Mouse (Mus musculus) neural tube, embryonic 13.5 days (tissue): ENCODE measurements around the gene Adgrl3. TPM values are rescaled to one million over a fixed set of nuclear protein-coding genes. Genes with fewer than 3 reads are reported as not detected.

Experiments
- ATAC-seq: fragments of 200-750 bp; cut with Nextera tagmentation; 2 replicates; pipeline ENCODE4 v1.8.0; 2017; ENCODE audit warnings: low read depth, mild to moderate bottlenecking, moderate TSS enrichment, moderate library complexity
- H3K27ac ChIP-seq: fragments of 300-500 bp; sonication (generic); replicated peaks from 2 replicates; pipeline ENCODE4 v1.5.1; 2015; ENCODE audit warnings: moderate library complexity, mild to moderate bottlenecking, inconsistent platforms
- H3K27me3 ChIP-seq: fragments of 300-500 bp; sonication (generic); 2 replicates; pipeline ENCODE4 v1.6.1; 2015; ENCODE audit warnings: mild to moderate bottlenecking, inconsistent platforms
- H3K36me3 ChIP-seq: fragments of 300-500 bp; sonication (generic); 2 replicates; pipeline ENCODE4 v1.6.1; 2015; ENCODE audit warnings: mild to moderate bottlenecking, inconsistent platforms
- H3K4me1 ChIP-seq: fragments of 300-500 bp; sonication (generic); replicated peaks from 2 replicates; pipeline ENCODE4 v1.6.1; 2015; ENCODE audit warnings: inconsistent platforms
- H3K4me2 ChIP-seq: fragments of 300-500 bp; sonication (generic); 2 replicates; pipeline ENCODE4 v1.6.1; 2015; ENCODE audit warnings: inconsistent platforms, mild to moderate bottlenecking, moderate library complexity
- H3K4me3 ChIP-seq: fragments of 300-500 bp; sonication (generic); 2 replicates; pipeline ENCODE4 v1.5.1; 2015; ENCODE audit warnings: mild to moderate bottlenecking, inconsistent platforms
- H3K9ac ChIP-seq: fragments of 300-500 bp; sonication (generic); 2 replicates; pipeline ENCODE4 v1.6.1; 2015; ENCODE audit warnings: moderate library complexity, mild to moderate bottlenecking, inconsistent platforms
- H3K9me3 ChIP-seq: fragments of 300-500 bp; sonication (generic); 2 replicates; pipeline ENCODE4 v1.6.1; 2016; ENCODE audit warnings: inconsistent platforms
- WGBS: fragments of 180-500 bp; shearing (Covaris S2); methylation state at CpG from one replicate; pipeline ENCODE4 v1.1.7; 2015; 5-methylcytosine and 5-hydroxymethylcytosine counted together
- polyA plus RNA-seq: library from polyadenylated mRNA; unstranded; fragments of >200 nt; fragmentation: Nextera tagmentation; extraction: Ambion mirVana; gene quantifications from 2 replicates; pipeline ENCODE4 v1.2.1, GENCODE M21; 2015

Adgrl3 gene
- polyA plus RNA-seq, 1 experiment from 2014 or later, result 47.4 TPM

- Histone ChIP-seq H3K27ac (no peak overlapping the region), H3K36me3 (no peaks in the 10 kb centered on the region), H3K4me3 (no peak overlapping the region), H3K9me3 (no peaks in the 10 kb centered on the region), H3K4me1 (peaks cover 25% of the 10 kb centered on the region), H3K4me2 (no peak overlapping the region), H3K27me3 (no peaks in the 10 kb centered on the region), H3K9ac (no peak overlapping the region)
- ATAC-seq, result no peak
- 91% methylated on average over 12 of the region's 12 CpGs for WGBS
Observed at GRCm38 (mm10) chr5:81159013-81159412, 139.1 kb downstream of the Adgrl3 start.

GRCm38 (mm10) chr5:81160431-81160830, 140.5 kb downstream of the Adgrl3 start:
- Histone ChIP-seq H3K9ac (no peak overlapping the region), H3K36me3 (no peaks in the 10 kb centered on the region), H3K4me3 (no peak overlapping the region), H3K9me3 (no peaks in the 10 kb centered on the region), H3K27ac (no peak overlapping the region), H3K27me3 (no peaks in the 10 kb centered on the region), H3K4me1 (peaks cover 22% of the 10 kb centered on the region), H3K4me2 (no peak overlapping the region)
- ATAC-seq, result no peak
- WGBS, result 75% methylated on average over 6 of the region's 6 CpGs

GRCm38 (mm10) chr5:81188871-81189485, 169.0 kb downstream of the Adgrl3 start:
- Histone ChIP-seq H3K4me1 (no peaks in the 10 kb centered on the region; the same call in 1 of the 2 replicates), H3K27me3 (no peaks in the 10 kb centered on the region), H3K36me3 (no peaks in the 10 kb centered on the region), H3K4me2 (no peak overlapping the region), H3K9me3 (no peaks in the 10 kb centered on the region), H3K9ac (no peak overlapping the region), H3K4me3 (no peak overlapping the region), H3K27ac (no peak overlapping the region)
- WGBS, result 54% methylated on average over 4 of the region's 4 CpGs
- no peak for ATAC-seq

- H3K4me3 ChIP-seq, result no peak overlapping the region
- H3K4me2 ChIP-seq, result no peak overlapping the region
- peaks cover 3% of the 10 kb centered on the region; the same call in 1 of the 2 replicates for H3K4me1 ChIP-seq
- H3K9ac ChIP-seq, result no peak overlapping the region
- H3K36me3 ChIP-seq, result no peaks in the 10 kb centered on the region
- H3K9me3 ChIP-seq, result no peaks in the 10 kb centered on the region
- ATAC-seq, result no peak
- no peaks in the 10 kb centered on the region for H3K27me3 ChIP-seq
- no peak overlapping the region for H3K27ac ChIP-seq
Observed at GRCm38 (mm10) chr5:81200354-81200753, 180.4 kb downstream of the Adgrl3 start.

- no peak for ATAC-seq
- no peaks in the 10 kb centered on the region for H3K9me3 ChIP-seq
- no peaks in the 10 kb centered on the region for H3K27me3 ChIP-seq
- no peak overlapping the region for H3K4me3 ChIP-seq
- H3K4me2 ChIP-seq, result no peak overlapping the region
- H3K36me3 ChIP-seq, result no peaks in the 10 kb centered on the region
- H3K27ac ChIP-seq, result no peak overlapping the region
- no peak overlapping the region for H3K9ac ChIP-seq
- H3K4me1 ChIP-seq, result peaks cover 3% of the 10 kb centered on the region; the same call in 1 of the 2 replicates
- WGBS, result 54% methylated on average over 4 of the region's 4 CpGs
Observed at GRCm38 (mm10) chr5:81201885-81202284, 181.9 kb downstream of the Adgrl3 start.

- 43% methylated on average over 2 of the region's 2 CpGs for WGBS
- Histone ChIP-seq H3K4me1 (peaks cover 15% of the 10 kb centered on the region), H3K9me3 (no peaks in the 10 kb centered on the region), H3K4me3 (no peak overlapping the region), H3K4me2 (no peak overlapping the region), H3K27ac (no peak overlapping the region), H3K27me3 (no peaks in the 10 kb centered on the region), H3K36me3 (no peaks in the 10 kb centered on the region), H3K9ac (no peak overlapping the region)
- ATAC-seq, result peak; percentile 67
Observed at GRCm38 (mm10) chr5:81218500-81219057, 198.6 kb downstream of the Adgrl3 start.

GRCm38 (mm10) chr5:81224465-81224864, 204.5 kb downstream of the Adgrl3 start:
- WGBS, result 77% methylated on average over 6 of the region's 6 CpGs
- ATAC-seq, result no peak
- H3K27ac ChIP-seq, result no peak overlapping the region

GRCm38 (mm10) chr5:81225486-81225885, 205.5 kb downstream of the Adgrl3 start:
- Histone ChIP-seq H3K27ac (no peak overlapping the region), H3K36me3 (no peaks in the 10 kb centered on the region), H3K9ac (no peak overlapping the region), H3K4me2 (no peak overlapping the region), H3K4me1 (no peaks in the 10 kb centered on the region), H3K9me3 (no peaks in the 10 kb centered on the region), H3K27me3 (no peaks in the 10 kb centered on the region), H3K4me3 (no peak overlapping the region)
- WGBS, result 88% methylated on average over 2 of the region's 2 CpGs
- no peak for ATAC-seq

More at GRCm38 (mm10) chr5:81224465-81224864, 204.5 kb downstream of the Adgrl3 start:
- peaks cover 3% of the 10 kb centered on the region; the same call in 1 of the 2 replicates for H3K4me1 ChIP-seq
- H3K36me3 ChIP-seq, result no peaks in the 10 kb centered on the region
- H3K27me3 ChIP-seq, result no peaks in the 10 kb centered on the region
- no peak overlapping the region for H3K9ac ChIP-seq
- H3K4me2 ChIP-seq, result no peak overlapping the region
- no peak overlapping the region for H3K4me3 ChIP-seq
- no peaks in the 10 kb centered on the region for H3K9me3 ChIP-seq

GRCm38 (mm10) chr5:81227256-81227655, 207.3 kb downstream of the Adgrl3 start:
- no peaks in the 10 kb centered on the region for H3K27me3 ChIP-seq
- H3K9ac ChIP-seq, result no peak overlapping the region
- H3K9me3 ChIP-seq, result no peaks in the 10 kb centered on the region
- H3K4me1 ChIP-seq, result no peaks in the 10 kb centered on the region
- no peaks in the 10 kb centered on the region for H3K36me3 ChIP-seq
- H3K27ac ChIP-seq, result no peak overlapping the region
- ATAC-seq, result no peak
- no peak overlapping the region for H3K4me3 ChIP-seq
- H3K4me2 ChIP-seq, result no peak overlapping the region

- WGBS, result 63% methylated on average over 5 of the region's 5 CpGs
- no peak overlapping the region for H3K27ac ChIP-seq
- ATAC-seq, result no peak
Observed at GRCm38 (mm10) chr5:81248724-81249123, 228.8 kb downstream of the Adgrl3 start.

GRCm38 (mm10) chr5:81256091-81256490, 236.2 kb downstream of the Adgrl3 start:
- 94% methylated on average over 3 of the region's 3 CpGs for WGBS
- ATAC-seq, result no peak

More at GRCm38 (mm10) chr5:81248724-81249123, 228.8 kb downstream of the Adgrl3 start:
- no peaks in the 10 kb centered on the region for H3K9me3 ChIP-seq
- H3K4me3 ChIP-seq, result no peak overlapping the region
- no peak overlapping the region for H3K9ac ChIP-seq
- no peaks in the 10 kb centered on the region for H3K4me1 ChIP-seq
- no peaks in the 10 kb centered on the region for H3K27me3 ChIP-seq
- H3K4me2 ChIP-seq, result no peak overlapping the region
- no peaks in the 10 kb centered on the region for H3K36me3 ChIP-seq

GRCm38 (mm10) chr5:81269689-81270088, 249.8 kb downstream of the Adgrl3 start:
- Histone ChIP-seq H3K4me1 (peaks cover 5% of the 10 kb centered on the region; the same call in 1 of the 2 replicates), H3K9me3 (no peaks in the 10 kb centered on the region), H3K27me3 (no peaks in the 10 kb centered on the region), H3K36me3 (no peaks in the 10 kb centered on the region), H3K9ac (no peak overlapping the region), H3K4me2 (no peak overlapping the region), H3K27ac (no peak overlapping the region), H3K4me3 (no peak overlapping the region)
- ATAC-seq, result no peak
- 89% methylated on average over 3 of the region's 3 CpGs for WGBS

More at GRCm38 (mm10) chr5:81256091-81256490, 236.2 kb downstream of the Adgrl3 start:
- Histone ChIP-seq H3K9ac (no peak overlapping the region), H3K9me3 (no peaks in the 10 kb centered on the region), H3K4me3 (no peak overlapping the region), H3K27me3 (no peaks in the 10 kb centered on the region), H3K4me2 (no peak overlapping the region), H3K4me1 (no peaks in the 10 kb centered on the region), H3K27ac (no peak overlapping the region), H3K36me3 (no peaks in the 10 kb centered on the region)
